Mouse (Mus musculus) liver, adult 2 months (tissue): ENCODE measurements around the gene Zfp697. TPM values are rescaled to one million over a fixed set of nuclear protein-coding genes. Genes with fewer than 3 reads are reported as not detected.

Source experiments
- DNase-seq: peaks from one replicate; pipeline ENCODE4 v3.0.0-alpha.2; 2011; ENCODE audit warnings: low read depth, low spot score; ENCODE audit errors: extremely low read depth
- H3K27ac ChIP-seq: fragments of 200-500 bp; replicated peaks from 2 replicates; pipeline ENCODE4 v1.5.1; 2012; ENCODE audit warnings: low read depth, mild to moderate bottlenecking, control low read depth, inconsistent platforms, low read length; ENCODE audit not compliant: insufficient read depth
- H3K27me3 ChIP-seq: fragments of 200-500 bp; 2 replicates; pipeline ENCODE4 v1.6.1; 2012; ENCODE audit warnings: mild to moderate bottlenecking, moderate library complexity, low read length, inconsistent platforms; ENCODE audit not compliant: control insufficient read depth, insufficient read depth
- H3K36me3 ChIP-seq: fragments of 200-500 bp; 2 replicates; pipeline ENCODE4 v1.6.1; 2012; ENCODE audit warnings: low read length, inconsistent platforms; ENCODE audit not compliant: control insufficient read depth, insufficient read depth
- H3K4me1 ChIP-seq: fragments of 200-500 bp; 2 replicates; pipeline ENCODE4 v1.6.1; 2011; ENCODE audit warnings: low read length; ENCODE audit not compliant: control insufficient read depth, insufficient read depth
- H3K4me3 ChIP-seq: fragments of 200-500 bp; 2 replicates; pipeline ENCODE4 v1.5.1; 2011; ENCODE audit warnings: low read depth, mild to moderate bottlenecking, control low read depth, low read length, moderate library complexity; ENCODE audit not compliant: insufficient read depth
- H3K79me2 ChIP-seq: fragments of 200-500 bp; 2 replicates; pipeline ENCODE4 v1.6.1; 2012; ENCODE audit warnings: inconsistent platforms, mild to moderate bottlenecking, low read length, moderate library complexity; ENCODE audit not compliant: control insufficient read depth, insufficient read depth
- H3K9ac ChIP-seq: fragments of 200-500 bp; 2 replicates; pipeline ENCODE4 v1.6.1; 2012; ENCODE audit warnings: low read depth, mild to moderate bottlenecking, control low read depth, inconsistent platforms, low read length
- CTCF ChIP-seq: fragments of 200-500 bp; IDR thresholded peaks from 2 replicates; pipeline ENCODE4 v1.5.1; 2011; ENCODE audit warnings: low read depth, low read length, control low read depth
- POLR2A ChIP-seq: fragments of 200-500 bp; IDR thresholded peaks from 2 replicates; pipeline ENCODE4 v1.6.1; 2011; ENCODE audit warnings: low read length, control low read depth; ENCODE audit not compliant: insufficient read depth; ENCODE audit errors: extremely low read depth
- WGBS: fragments of 180-500 bp; shearing (Covaris S2); methylation state at CpG from one replicate; pipeline ENCODE4 v1.1.7; 2018; 5-methylcytosine and 5-hydroxymethylcytosine counted together
- polyA plus RNA-seq: library from polyadenylated mRNA; depleted of rRNA; stranded (reverse); fragments of >200 nt; gene quantifications from 2 replicates; pipeline ENCODE4 v1.2.3, GENCODE M21; 2012
- total RNA-seq: library from RNA; depleted of rRNA; stranded (reverse); fragments of >200 nt; gene quantifications from 2 replicates; pipeline ENCODE4 v1.2.3, GENCODE M21; 2014

The Zfp697 gene
- total and polyA plus RNA-seq, 2 experiments, result 1.2 to 1.3 TPM

DNA sequence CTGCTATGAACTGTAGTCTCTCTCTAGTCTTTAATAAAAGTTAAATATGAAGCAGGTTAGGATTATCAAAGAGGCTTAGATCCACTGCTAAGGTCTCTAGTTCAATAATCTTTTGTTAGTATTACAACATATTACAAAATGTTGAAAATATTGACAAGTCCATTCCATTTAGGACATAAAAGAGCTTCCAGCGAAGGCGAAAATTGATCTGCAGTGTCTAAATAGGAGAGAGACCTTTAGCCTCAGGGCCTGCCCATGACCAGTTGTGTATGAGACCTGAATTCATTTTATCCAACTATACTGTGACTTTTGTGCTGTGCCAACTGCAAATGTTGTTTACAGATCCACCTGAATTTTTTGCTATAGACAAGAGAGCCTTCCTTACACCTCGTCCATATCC, 247.4 kb downstream of the Zfp697 start:
- peaks cover 49% of the 10 kb centered on the region for H3K36me3 ChIP-seq
- H3K4me1 ChIP-seq, result peaks cover 29% of the 10 kb centered on the region
- 0 out of 2 replicates have a peak, but pooled peaks cover 3% of the 10 kb centered on the region for H3K79me2 ChIP-seq
- no peaks in the 10 kb centered on the region for H3K27me3 ChIP-seq
- peak; percentile 98 for DNase-seq
- H3K4me3 ChIP-seq, result no peak overlapping the region
- H3K9ac ChIP-seq, result peak overlapping the region; percentile 47
- peak overlapping the region; percentile 100 for H3K27ac ChIP-seq
- TF ChIP-seq CTCF, result no peak
- TF ChIP-seq POLR2A, result no peak
- WGBS, result 27% methylated on average over 3 of the region's 3 CpGs

DNA sequence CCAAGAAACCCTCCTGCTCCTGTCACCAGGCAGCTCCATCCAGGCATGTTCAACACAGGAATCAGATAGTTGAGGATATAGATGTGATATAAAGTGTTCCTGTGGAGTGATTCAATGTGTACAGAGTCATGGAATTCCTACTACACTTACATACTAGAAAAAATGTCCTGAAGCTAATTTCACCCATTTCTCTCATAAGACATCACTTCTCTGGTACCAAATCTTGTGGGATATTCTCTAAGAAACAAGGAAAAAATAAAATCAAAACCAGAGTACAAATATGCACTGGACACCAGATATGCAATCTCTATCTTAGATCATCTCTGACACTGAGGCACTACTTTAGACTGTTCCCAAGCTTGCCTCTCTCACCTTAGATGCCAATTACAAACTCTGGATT, 247.9 kb downstream of the Zfp697 start, which contains the start of gene Hsd3b5:
Gene Hsd3b5, minus strand, starts transcription at position 101 of the 400 bp plus-strand sequence.
- 0 out of 2 replicates have a peak, but pooled peaks cover 3% of the 10 kb centered on the region for H3K79me2 ChIP-seq
- H3K9ac ChIP-seq, result peak within 1 kb of the TSS; percentile 47
- no peaks in the 10 kb centered on the region for H3K27me3 ChIP-seq
- H3K36me3 ChIP-seq, result peaks cover 49% of the 10 kb centered on the region
- H3K27ac ChIP-seq, result peak within 1 kb of the TSS; percentile 100
- H3K4me3 ChIP-seq, result no peak within 1 kb of the TSS
- TF ChIP-seq POLR2A (no peak), CTCF (no peak)
- peaks cover 29% of the 10 kb centered on the region for H3K4me1 ChIP-seq
- no peak for DNase-seq

- Histone ChIP-seq H3K4me3 (no peak overlapping the region), H3K36me3 (peaks cover 23% of the 10 kb centered on the region), H3K4me1 (peaks cover 22% of the 10 kb centered on the region), H3K79me2 (peaks cover 3% of the 10 kb centered on the region; the same call in 1 of the 2 replicates), H3K27ac (peak overlapping the region; percentile 70), H3K9ac (no peak overlapping the region), H3K27me3 (no peaks in the 10 kb centered on the region)
- TF ChIP-seq CTCF, result no peak
- TF ChIP-seq POLR2A, result no peak
- DNase-seq, result peak; percentile 84
- 29% methylated on average over 1 of the region's 1 CpGs for WGBS
Measured at GRCm38 (mm10) chr3:98635145-98635544, 252.9 kb downstream of the Zfp697 start.

- H3K4me3 ChIP-seq, result no peak overlapping the region
- no peaks in the 10 kb centered on the region for H3K79me2 ChIP-seq
- H3K27me3 ChIP-seq, result no peaks in the 10 kb centered on the region
- H3K9ac ChIP-seq, result no peak overlapping the region
- DNase-seq, result no peak
- H3K27ac ChIP-seq, result peak overlapping the region; percentile 79
- TF ChIP-seq CTCF (no peak), POLR2A (no peak)
- no peaks in the 10 kb centered on the region for H3K36me3 ChIP-seq
- peaks cover 22% of the 10 kb centered on the region for H3K4me1 ChIP-seq
Measured at GRCm38 (mm10) chr3:98680786-98681185, 298.5 kb downstream of the Zfp697 start.

DNA sequence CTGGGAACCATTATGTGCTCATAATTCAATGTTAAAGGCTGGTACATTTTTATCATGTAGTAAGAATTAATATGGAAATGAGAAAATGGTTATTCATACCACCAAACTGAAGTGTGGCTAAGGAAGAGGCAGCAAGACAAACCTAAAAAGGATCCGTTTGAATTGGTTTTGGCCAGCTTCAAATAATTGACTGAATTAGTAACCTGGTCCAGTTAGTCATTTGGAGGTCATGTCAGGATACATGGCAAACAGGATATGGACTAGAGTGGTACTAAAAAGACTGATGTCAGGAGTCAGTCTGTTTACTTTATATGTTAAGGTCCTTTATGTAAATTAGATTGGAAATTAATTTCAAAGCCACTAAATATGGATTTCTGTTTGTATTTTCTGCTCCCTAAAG, 300.1 kb downstream of the Zfp697 start:
- TF ChIP-seq CTCF, result no peak
- TF ChIP-seq POLR2A, result no peak
- peaks cover 24% of the 10 kb centered on the region for H3K4me1 ChIP-seq
- no peak overlapping the region for H3K9ac ChIP-seq
- no peaks in the 10 kb centered on the region for H3K27me3 ChIP-seq
- no peaks in the 10 kb centered on the region for H3K36me3 ChIP-seq
- no peaks in the 10 kb centered on the region for H3K79me2 ChIP-seq
- H3K27ac ChIP-seq, result peak overlapping the region; percentile 86
- peak; percentile 68 for DNase-seq
- no peak overlapping the region for H3K4me3 ChIP-seq
- WGBS, result 12% methylated on average over 1 of the region's 1 CpGs

DNA sequence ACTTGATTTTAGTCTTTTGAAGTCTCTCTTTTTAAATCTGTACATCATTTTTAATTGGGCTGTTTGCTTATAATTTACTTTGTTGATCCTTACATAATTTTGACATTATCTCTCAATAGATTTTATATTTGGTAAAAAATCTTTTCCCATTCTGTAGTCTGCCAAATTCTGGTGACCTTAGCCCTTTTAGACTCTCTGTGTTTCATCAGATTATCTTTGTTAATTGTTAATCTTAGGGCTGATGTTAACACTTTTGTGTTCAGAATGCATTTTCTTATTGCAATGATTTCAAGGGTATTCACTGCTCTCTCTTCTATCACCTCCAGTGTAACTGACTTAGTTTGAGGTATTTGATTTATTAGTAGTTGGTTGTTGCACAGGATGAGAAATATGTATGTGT, 338.5 kb downstream of the Zfp697 start:
- no peaks in the 10 kb centered on the region for H3K79me2 ChIP-seq
- TF ChIP-seq POLR2A, result no peak
- no peak overlapping the region for H3K9ac ChIP-seq
- H3K27me3 ChIP-seq, result no peaks in the 10 kb centered on the region
- H3K4me3 ChIP-seq, result no peak overlapping the region
- H3K36me3 ChIP-seq, result peaks cover 35% of the 10 kb centered on the region
- DNase-seq, result peak; percentile 83
- peaks cover 16% of the 10 kb centered on the region for H3K4me1 ChIP-seq
- H3K27ac ChIP-seq, result no peak overlapping the region
